Mouse (Mus musculus) testis, adult 2 months (tissue): Measurements from ENCODE around the gene Itga6.

ENCODE experiments used
- CTCF ChIP-seq: fragments of 200-500 bp; IDR thresholded peaks from 2 replicates; pipeline ENCODE4 v1.5.1; 2012; ENCODE audit warnings: low read depth, mild to moderate bottlenecking, inconsistent platforms, low read length, moderate library complexity; ENCODE audit not compliant: control insufficient read depth, insufficient read depth, insufficient replicate concordance
- POLR2A ChIP-seq: fragments of 200-500 bp; IDR thresholded peaks from 2 replicates; pipeline ENCODE4 v1.6.1; 2012; ENCODE audit warnings: low read depth, mild to moderate bottlenecking, inconsistent platforms, low read length, moderate library complexity; ENCODE audit not compliant: control insufficient read depth

- TF ChIP-seq CTCF, result no peak
- no peak for TF ChIP-seq POLR2A
Observed at GRCm38 (mm10) chr2:71771762-71772161, 26.3 kb downstream of the Itga6 start.
